Mouse (Mus musculus) gastrocnemius, postnatal 14 days (tissue): ENCODE measurements around the gene Rnf225. TPM values are rescaled to one million over a fixed set of nuclear protein-coding genes. Genes with fewer than 3 reads are reported as not detected.

Source experiments
- DNase-seq: peaks from one replicate; pipeline ENCODE4 v3.0.0; 2021; ENCODE audit warnings: mixed read lengths
- intact Hi-C: fragments of 180-260 bp; cut with DNase I; formaldehyde crosslinking; loops from one replicate; pipeline ENCODE4 v1.15.1; 2025; ENCODE audit warnings: low total_unique reads
- total RNA-seq, 2 experiments: library from RNA; stranded (reverse); gene quantifications; 2 replicates each; pipeline ENCODE4 v1.2.3; 2021

Gene Rnf225
- total RNA-seq, 2 experiments from 2014 or later, result 0.25 to 0.27 TPM

DNA sequence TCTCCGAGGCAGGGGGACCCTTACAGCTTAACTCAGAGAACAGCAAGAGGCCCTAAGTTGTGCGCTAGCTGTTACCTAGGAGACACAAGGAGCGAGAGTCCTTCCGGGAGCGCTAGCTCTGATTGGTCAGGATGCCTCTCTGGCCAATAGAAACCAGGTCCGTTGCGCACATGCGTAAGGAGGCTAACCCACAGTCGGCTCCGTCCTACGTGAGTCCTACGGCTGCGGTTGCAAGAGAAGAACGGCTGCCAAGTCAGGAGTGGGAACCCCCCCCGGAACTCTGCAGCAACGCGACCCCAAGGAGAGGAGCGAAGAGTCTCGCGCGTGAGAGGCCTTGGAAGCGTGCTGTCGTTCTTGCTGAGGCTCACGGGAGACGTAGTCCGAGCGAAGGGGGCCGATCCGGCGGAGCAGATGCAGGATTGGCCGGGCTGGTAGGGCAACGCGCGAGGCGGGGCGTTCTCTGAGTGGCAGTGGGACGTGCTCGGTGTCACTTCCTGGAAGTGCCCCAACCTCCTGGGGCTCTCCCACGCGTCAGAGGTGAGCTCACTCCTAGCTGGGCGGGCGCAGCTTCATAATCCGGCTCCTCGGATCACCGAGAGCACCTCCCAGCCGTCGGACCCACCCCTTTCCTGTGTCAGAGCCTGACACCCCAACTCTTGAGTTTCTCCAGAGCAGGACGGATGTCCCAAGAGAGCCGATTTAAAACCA is 50.6 kb downstream of the Rnf225 start, which contains the start of gene Zfp446:
Gene Zfp446, plus strand, starts transcription at position 167 of the 708 bp plus-strand sequence.
- intact Hi-C loops, result loop anchor here (10.0 kb wide), 1 partner anchor 53 kb away; the partner anchor contains the start of genes Rnf225 and Rps5
- peak; percentile 99 for DNase-seq

DNA sequence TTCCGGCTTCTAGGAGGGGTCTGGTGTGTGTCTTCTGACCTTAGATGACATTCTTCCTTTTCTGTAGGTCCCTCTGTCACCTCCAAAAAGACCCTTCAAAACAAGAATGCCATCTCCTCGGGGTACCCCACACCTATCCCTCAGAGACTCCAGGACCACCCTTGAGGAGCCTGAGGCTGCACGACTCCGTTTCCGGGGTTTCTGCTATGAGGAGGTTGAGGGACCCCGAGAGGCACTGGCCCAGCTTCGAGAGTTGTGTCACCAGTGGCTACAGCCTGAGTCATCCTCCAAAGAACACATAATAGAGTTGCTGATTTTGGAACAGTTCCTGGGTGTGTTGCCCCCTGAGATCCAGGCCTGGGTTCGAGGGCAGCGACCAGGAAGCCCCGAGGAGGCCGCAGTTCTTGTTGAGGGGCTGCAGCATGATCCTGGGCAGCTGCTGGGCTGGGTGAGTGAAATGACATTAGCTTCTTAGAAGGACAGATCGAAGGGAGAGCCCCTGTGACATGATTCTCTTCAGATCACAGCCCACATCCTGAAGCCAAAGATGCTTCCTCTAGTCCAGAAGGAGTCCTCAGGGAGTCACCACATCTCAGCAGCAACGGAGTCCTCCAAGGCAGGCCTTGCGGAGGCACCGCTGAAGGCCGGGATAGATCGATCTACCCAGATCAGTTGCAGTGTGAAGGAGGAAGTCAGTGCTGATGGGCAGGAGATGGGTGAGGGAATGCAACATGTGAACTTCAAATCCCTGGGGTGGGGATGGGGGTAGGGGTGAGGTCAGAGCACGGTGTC is 51.9 kb downstream of the Rnf225 start:
- no peak for DNase-seq
- intact Hi-C loops, result loop anchor here (10.0 kb wide), 1 partner anchor 54 kb away; the partner anchor contains the start of genes Rnf225 and Rps5

DNA sequence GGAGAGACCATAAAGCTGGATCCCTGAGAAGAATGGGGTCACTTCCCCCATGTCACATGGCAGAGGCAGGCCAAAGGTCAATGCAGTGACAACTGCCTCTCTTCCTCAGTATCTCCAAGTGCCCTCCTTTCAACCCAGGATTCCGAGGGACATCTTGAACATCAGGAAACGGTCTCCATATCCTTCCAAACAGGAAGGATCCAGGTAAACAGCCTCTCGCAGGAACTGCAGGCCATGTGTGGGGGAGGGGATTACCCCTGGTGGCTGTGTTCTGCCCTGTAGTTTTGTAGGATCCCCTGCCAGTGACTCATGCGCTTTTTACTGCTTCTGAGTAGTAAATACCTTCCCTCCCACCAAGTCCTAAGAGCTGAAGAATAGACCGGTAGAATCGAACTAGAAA is 52.6 kb downstream of the Rnf225 start:
- DNase-seq, result no peak
- intact Hi-C loops, result loop anchor here (10.0 kb wide), 1 partner anchor 55 kb away; the partner anchor contains the start of genes Rnf225 and Rps5

DNA sequence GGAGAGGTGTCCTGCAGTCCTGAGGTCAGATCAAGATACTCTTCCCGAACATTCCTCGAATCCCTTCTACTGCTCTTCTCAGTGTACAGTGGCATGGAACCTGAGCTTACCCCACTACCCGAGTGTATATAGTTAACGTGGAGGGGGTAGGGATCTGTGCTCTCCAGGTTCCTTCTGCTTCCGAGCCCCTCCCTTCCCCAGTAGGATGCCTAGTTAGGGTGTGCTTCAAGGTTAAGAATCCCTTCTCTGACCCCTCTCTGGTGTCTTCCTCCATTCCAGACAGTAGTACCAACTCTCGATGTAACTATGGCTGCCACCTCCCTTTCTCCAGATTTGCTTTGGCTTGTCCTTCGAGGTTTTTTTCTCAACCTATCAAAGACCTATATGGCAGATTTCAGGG is 53.1 kb downstream of the Rnf225 start:
- intact Hi-C loops, result no loop called here
- no peak for DNase-seq

Other genes with a start within 250 kb of the Rnf225 start
- not detected for gene Vmn2r55, start 242.4 kb upstream of the Rnf225 start, total RNA-seq
- not detected for gene Vmn2r56, start 192.4 kb upstream of the Rnf225 start, total RNA-seq
- 1 to 10 TPM; 2.3 to 3.2 TPM for gene Zscan18, start 123.8 kb upstream of the Rnf225 start, total RNA-seq
- 1 to 10 TPM; 4.4 to 4.6 TPM for gene Zfp329, start 108.6 kb upstream of the Rnf225 start, total RNA-seq
- gene Zfp110, start 92.7 kb upstream of the Rnf225 start, total RNA-seq, result 10 to 100 TPM in 1 of 2 experiments, 1 to 10 TPM in 1; 9.7 to 10.2 TPM
- gene Zfp128, start 46.2 kb upstream of the Rnf225 start, total RNA-seq, result 1 to 10 TPM; 1.9 to 2.1 TPM
- gene Zscan22, start 29.6 kb upstream of the Rnf225 start, total RNA-seq, result 1 to 10 TPM; 3.1 TPM
- gene Rps5, start 5.1 kb upstream of the Rnf225 start, total RNA-seq, result 100 to 1,000 TPM; 667 to 730 TPM
- 1 to 10 TPM; 2.2 to 3.7 TPM for gene Zfp324, start 38.4 kb downstream of the Rnf225 start, total RNA-seq
- gene Zfp446, start 50.4 kb downstream of the Rnf225 start, total RNA-seq, result 1 to 10 TPM; 2.7 to 2.9 TPM
- not detected for gene Slc27a5, start 70.8 kb downstream of the Rnf225 start, total RNA-seq
- 10 to 100 TPM; 67.0 to 85.9 TPM for gene Trim28, start 71.7 kb downstream of the Rnf225 start, total RNA-seq
- gene Zbtb45, start 82.6 kb downstream of the Rnf225 start, total RNA-seq, result 1 to 10 TPM; 4.7 to 5.1 TPM
- gene Chmp2a, start 107.4 kb downstream of the Rnf225 start, total RNA-seq, result 100 to 1,000 TPM in 1 of 2 experiments, 10 to 100 TPM in 1; 95.6 to 103 TPM
- 100 to 1,000 TPM; 141 to 149 TPM for gene Ube2m, start 110.9 kb downstream of the Rnf225 start, total RNA-seq
- under 1 TPM; 0.80 to 0.98 TPM for gene Mzf1, start 127.3 kb downstream of the Rnf225 start, total RNA-seq
- not detected for gene Vmn1r85, start 167.8 kb downstream of the Rnf225 start, total RNA-seq
- not detected for gene Vmn1r86, start 192.5 kb downstream of the Rnf225 start, total RNA-seq
- not detected for gene Vmn1r87, start 212.7 kb downstream of the Rnf225 start, total RNA-seq
- gene Vmn1r88, start 232.2 kb downstream of the Rnf225 start, total RNA-seq, result under 1 TPM; 0.04 to 0.10 TPM